Mouse (Mus musculus): ENCODE measurements around the gene Slc25a28. TPM values are rescaled to one million over a fixed set of nuclear protein-coding genes. Genes with fewer than 3 reads are reported as not detected.

Gene Slc25a28
- total RNA-seq, 2 experiments from 2014 or later: 18.0 to 18.9 TPM

- no peak for DNase-seq
Measured at GRCm38 (mm10) chr19:43678467-43679003, 3.9 kb upstream of the Slc25a28 start.

- DNase-seq: no peak
Measured at GRCm38 (mm10) chr19:43675525-43676400, 1.1 kb upstream of the Slc25a28 start.

- DNase-seq: no peak
Measured at GRCm38 (mm10) chr19:43674316-43674689, 378 bp downstream of the Slc25a28 start.

DNA sequence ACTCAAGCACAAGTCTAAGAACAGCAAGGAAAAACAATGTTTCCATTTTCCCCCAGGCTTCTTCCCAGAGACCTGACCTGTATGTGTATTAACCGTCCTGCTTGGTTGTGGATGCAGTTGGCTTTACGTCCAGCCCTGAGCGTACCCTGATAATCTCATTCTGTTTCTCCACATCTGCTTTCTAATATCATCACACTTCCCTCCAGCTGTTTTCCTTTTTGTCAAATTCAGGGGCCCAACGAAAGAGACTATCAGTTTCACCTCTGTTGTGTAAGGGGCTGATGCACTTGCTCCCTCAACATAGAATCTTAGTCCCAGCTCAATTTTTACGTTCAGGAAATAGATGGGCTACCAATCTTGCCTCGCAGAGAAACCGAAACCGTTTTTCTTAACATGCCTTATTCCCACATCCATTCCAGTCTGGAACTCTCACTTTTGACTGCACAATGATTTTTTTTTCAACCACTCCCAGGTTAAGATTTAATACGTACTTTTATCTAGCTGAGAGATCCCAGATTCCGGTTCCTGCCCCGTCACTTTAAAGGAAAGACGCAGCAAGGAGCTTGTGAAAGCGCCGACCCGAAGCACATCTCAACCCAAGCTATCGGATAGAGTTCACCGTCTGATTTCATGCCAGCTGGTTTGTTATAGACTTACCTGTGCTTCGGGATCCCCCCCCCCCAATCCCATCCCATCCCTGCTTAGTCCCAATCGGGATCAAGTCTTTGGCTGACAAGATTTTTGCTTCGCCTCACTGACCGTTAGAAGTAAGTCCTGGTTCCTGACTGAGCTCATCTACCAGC is 967 bp downstream of the Slc25a28 start:
- DNase-seq: no peak

DNA sequence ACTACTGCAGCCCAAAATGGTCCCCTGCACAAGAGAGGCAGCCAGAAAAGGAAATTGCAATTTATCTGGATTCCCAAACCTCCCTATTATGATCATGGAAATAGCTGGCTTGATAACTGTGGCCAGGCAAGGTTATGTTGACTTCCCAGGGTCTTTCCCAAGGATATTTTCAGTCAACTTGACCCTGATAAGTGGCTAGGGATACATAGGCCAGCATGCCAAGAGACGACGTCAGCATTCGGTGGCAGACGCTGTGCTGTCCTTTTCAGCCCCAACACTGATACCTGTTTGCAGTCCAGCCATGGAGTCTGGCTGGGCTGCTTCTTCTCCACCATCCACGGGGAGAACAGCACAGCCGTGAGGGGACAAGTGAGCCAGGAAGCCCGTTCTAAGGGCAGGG is 3.6 kb downstream of the Slc25a28 start:
- no peak for DNase-seq

- DNase-seq: no peak
Measured at GRCm38 (mm10) chr19:43669136-43669759, 5.4 kb downstream of the Slc25a28 start.

DNA sequence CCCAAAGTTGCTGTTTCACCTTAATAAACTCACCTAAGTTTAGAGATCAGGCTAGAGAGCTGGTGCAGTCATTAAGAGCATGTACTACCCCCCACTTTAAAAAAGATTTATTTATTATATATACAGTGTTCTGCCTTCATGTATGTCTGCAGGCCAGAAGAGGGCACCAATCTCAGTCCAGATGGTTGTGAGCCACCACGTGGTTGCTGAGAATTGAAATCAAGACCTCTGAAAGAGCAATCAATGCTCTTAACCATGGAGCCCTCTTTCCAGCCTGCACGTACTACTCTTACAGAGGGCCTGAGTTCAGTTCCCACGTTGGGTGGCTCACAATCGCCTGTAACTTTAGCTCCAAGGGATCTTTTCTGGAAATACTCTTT is 7.3 kb downstream of the Slc25a28 start:
- DNase-seq: no peak

DNA sequence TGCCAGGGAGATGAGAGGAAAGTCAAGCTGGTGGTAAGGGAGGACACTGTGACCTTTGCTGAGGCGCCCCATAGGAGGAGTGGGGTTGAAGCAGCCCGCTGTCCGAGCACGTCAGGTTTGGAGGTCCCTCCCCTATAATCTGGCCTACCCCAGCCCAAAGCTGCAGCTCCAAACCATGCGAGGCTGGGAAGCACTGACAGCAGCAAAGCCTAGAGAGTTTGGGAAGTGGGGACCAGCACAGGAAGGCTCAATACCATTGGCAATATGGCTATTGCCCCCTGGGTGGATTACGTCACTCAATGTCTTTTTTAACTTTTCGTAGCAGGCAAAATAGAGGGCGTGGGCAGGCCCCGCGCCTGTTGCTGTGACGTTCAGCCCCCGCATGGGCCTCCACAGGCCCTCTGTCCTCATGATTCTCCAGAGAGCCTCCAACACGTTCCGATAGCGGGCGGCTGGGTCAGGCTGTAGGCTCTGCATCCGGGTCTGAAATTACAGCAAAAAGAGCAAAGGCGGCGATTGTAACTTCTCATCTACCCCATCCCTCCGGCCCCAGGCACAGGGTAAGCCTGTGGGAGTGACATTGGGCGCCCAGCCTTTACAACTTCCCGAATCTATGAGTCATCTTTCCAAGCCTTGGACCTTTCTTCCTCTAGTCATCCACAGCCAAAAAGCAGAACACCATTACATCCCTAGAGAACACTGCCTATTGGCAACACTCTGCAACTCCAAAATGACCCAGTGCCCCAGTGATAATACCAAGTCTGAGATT is 7.8 kb downstream of the Slc25a28 start:
- peak; percentile 29 for DNase-seq

- DNase-seq: no peak
Measured at GRCm38 (mm10) chr19:43665441-43666048, 9.1 kb downstream of the Slc25a28 start.

GRCm38 (mm10) chr19:43663471-43663870 is 11.2 kb downstream of the Slc25a28 start:
- no peak for DNase-seq

DNA sequence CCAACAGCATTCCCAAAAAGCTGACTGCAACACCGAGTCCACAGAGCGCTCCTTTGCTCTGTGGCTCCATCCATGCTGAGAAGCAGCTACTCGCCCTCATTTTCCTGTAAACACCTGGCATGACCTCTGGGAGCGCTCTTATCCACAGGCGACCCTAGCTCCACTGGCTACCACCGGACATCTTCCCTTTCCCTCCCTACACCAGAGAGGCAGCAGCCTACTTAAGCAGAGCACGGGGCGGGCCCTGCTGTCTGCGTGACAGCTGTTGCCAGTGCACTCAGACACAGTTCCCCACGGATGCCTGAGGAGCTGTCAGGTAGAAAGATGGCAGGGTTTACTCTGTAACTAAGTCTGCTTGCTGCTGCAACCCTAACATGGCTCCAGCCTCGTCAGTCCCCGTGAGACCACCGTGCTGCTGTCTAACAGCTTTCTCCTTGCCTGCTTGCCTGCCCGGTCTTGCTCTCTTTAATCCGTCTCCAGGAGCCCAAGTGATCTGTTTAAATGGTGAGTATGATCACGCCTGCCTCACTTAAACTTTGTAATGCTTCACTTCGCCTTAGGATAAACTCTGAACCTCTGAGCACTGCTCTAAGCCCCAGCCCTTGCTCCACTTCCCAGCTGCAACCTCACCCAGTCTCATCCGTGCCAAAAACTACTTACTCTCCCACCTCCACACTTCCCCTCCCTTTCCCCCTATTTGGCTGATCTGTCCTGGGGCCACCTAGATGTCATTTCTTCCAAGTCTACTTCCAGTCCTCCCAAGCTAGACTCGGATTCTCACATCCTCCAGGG is 12.3 kb downstream of the Slc25a28 start:
- no peak for DNase-seq

GRCm38 (mm10) chr19:43660774-43661173 is 13.9 kb downstream of the Slc25a28 start:
- DNase-seq: no peak

GRCm38 (mm10) chr19:43659632-43660031 is 15.0 kb downstream of the Slc25a28 start:
- no peak for DNase-seq

GRCm38 (mm10) chr19:43655735-43656492 is 18.8 kb downstream of the Slc25a28 start:
- peak; percentile 33 for DNase-seq

DNA sequence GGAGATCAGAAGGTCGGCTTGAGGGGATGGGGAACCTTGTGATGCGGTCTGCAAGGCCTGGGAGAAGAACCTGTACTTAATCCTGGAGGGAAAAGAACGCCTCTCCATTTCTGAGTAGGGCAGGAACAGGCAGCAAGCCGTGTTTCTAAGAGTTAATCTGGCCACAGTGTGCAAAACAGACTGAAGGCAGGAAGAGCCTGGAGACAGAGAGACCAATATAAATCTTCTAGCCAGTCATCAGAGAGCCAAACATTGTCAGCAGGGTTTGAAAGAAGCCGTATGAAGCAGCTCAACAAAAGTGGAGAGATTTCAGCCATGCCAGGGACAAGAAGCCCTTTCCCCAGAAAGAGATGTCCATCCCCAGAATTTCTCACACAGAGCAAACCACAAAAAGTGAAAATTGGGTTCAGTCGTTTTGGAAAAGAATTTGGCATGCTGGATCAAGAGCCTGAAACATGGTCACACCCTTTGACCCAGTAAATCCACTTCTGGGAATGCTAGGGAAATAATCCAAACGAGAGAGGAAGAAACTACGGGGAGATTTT is 23.4 kb downstream of the Slc25a28 start:
- DNase-seq: no peak

DNA sequence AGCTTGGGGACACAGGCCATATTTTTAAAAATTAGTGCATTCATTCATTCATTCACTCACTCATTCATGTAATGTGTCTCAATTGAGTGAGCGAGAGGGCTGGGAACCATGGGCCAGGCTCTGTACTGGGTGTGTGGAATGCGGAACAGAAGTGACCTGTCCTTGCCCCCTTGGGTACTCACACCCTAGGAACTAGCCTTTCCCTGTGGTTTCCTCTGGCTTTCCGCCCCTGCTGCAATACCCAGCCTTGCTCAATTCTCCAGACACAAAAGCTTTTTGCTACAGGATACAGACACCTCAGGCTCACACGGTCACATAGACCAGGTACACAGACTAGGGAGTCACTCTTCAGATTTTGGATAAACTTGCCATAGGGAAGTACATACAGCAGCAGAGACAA is 26.3 kb downstream of the Slc25a28 start:
- DNase-seq: no peak

- DNase-seq: no peak
Measured at GRCm38 (mm10) chr19:43647261-43647660, 27.4 kb downstream of the Slc25a28 start.

GRCm38 (mm10) chr19:43646852-43647251 is 27.8 kb downstream of the Slc25a28 start:
- DNase-seq: no peak

GRCm38 (mm10) chr19:43645508-43645907 is 29.2 kb downstream of the Slc25a28 start:
- DNase-seq: no peak
